Mouse (Mus musculus) neural tube, embryonic 14.5 days (tissue): Measurements from ENCODE around the gene Zbtb3. TPM values are rescaled to one million over a fixed set of nuclear protein-coding genes. Genes with fewer than 3 reads are reported as not detected.

Source experiments
- ATAC-seq: fragments of 200-750 bp; cut with Nextera tagmentation; 2 replicates; pipeline ENCODE4 v1.8.0; 2017; ENCODE audit warnings: low read depth, mild to moderate bottlenecking, moderate TSS enrichment, moderate library complexity
- H3K27ac ChIP-seq: fragments of 300-500 bp; sonication (generic); 2 replicates; pipeline ENCODE4 v1.5.1; 2014; ENCODE audit warnings: low read depth, mild to moderate bottlenecking, control low read depth, low read length, moderate library complexity, mixed read lengths
- H3K27me3 ChIP-seq: fragments of 300-500 bp; sonication (generic); 2 replicates; pipeline ENCODE4 v1.6.1; 2014; ENCODE audit warnings: low read length; ENCODE audit not compliant: control insufficient read depth, insufficient read depth
- H3K36me3 ChIP-seq: fragments of 300-500 bp; sonication (generic); 2 replicates; pipeline ENCODE4 v1.6.1; 2014; ENCODE audit warnings: low read length, mixed read lengths; ENCODE audit not compliant: control insufficient read depth, insufficient read depth
- H3K4me1 ChIP-seq: fragments of 300-500 bp; sonication (generic); 2 replicates; pipeline ENCODE4 v1.6.1; 2014; ENCODE audit warnings: low read length; ENCODE audit not compliant: control insufficient read depth, insufficient read depth
- H3K4me2 ChIP-seq: fragments of 300-500 bp; sonication (generic); 2 replicates; pipeline ENCODE4 v1.6.1; 2014; ENCODE audit warnings: mild to moderate bottlenecking, low read depth, low read length, control low read depth
- H3K4me3 ChIP-seq: fragments of 300-500 bp; sonication (generic); 2 replicates; pipeline ENCODE4 v1.5.1; 2014; ENCODE audit warnings: low read depth, low read length, control low read depth, mixed read lengths
- H3K9ac ChIP-seq: fragments of 300-500 bp; sonication (generic); replicated peaks from 2 replicates; pipeline ENCODE4 v1.6.1; 2014; ENCODE audit warnings: low read depth, mild to moderate bottlenecking, control low read depth, low read length, mixed read lengths
- H3K9me3 ChIP-seq: fragments of 300-500 bp; sonication (generic); 2 replicates; pipeline ENCODE4 v1.6.1; 2016; ENCODE audit warnings: low read length; ENCODE audit not compliant: control insufficient read depth
- WGBS: fragments of 180-500 bp; shearing (Covaris S2); extraction: QIAGEN DNeasy Blood & Tissue Kit; methylation state at CpG from one replicate; pipeline ENCODE4 v1.1.7; 2014; 5-methylcytosine and 5-hydroxymethylcytosine counted together
- polyA plus RNA-seq: library from polyadenylated mRNA; unstranded; fragments of >200 nt; fragmentation: Nextera tagmentation; extraction: Ambion mirVana; gene quantifications from 2 replicates; pipeline ENCODE4 v1.2.1, GENCODE M21; 2014

Zbtb3 gene
- polyA plus RNA-seq, 1 experiment from 2014 or later = 7.1 TPM

DNA sequence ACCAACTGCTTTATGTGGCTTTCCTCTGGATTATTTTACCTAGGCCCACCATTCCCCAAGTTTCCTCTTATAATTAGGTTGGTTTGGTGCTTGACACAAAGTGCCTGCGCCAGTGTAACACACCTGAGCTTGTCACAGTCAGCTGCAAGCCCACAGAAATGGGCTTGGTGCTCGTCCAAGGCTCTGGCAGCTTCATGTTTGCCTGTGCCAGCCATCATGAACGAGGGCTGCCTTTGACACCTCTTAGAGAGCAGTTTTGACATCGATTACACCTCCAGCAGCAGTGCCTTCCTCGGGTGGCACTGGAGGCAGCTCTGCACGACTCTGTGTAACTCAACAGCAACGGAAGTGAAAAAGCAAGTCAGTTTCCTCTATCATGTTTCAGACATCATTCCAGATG lies 12.2 kb upstream of the Zbtb3 start:
- no peak overlapping the region for H3K9ac ChIP-seq
- ATAC-seq = no peak
- no peak overlapping the region for H3K4me2 ChIP-seq
- H3K9me3 ChIP-seq = no peaks in the 10 kb centered on the region
- H3K36me3 ChIP-seq = peaks cover 16% of the 10 kb centered on the region
- H3K4me1 ChIP-seq = peaks cover 10% of the 10 kb centered on the region; the same call in 1 of the 2 replicates
- no peak overlapping the region for H3K27ac ChIP-seq
- H3K27me3 ChIP-seq = no peaks in the 10 kb centered on the region
- H3K4me3 ChIP-seq = no peak overlapping the region
- WGBS = 86% methylated on average over 7 of the region's 7 CpGs

DNA sequence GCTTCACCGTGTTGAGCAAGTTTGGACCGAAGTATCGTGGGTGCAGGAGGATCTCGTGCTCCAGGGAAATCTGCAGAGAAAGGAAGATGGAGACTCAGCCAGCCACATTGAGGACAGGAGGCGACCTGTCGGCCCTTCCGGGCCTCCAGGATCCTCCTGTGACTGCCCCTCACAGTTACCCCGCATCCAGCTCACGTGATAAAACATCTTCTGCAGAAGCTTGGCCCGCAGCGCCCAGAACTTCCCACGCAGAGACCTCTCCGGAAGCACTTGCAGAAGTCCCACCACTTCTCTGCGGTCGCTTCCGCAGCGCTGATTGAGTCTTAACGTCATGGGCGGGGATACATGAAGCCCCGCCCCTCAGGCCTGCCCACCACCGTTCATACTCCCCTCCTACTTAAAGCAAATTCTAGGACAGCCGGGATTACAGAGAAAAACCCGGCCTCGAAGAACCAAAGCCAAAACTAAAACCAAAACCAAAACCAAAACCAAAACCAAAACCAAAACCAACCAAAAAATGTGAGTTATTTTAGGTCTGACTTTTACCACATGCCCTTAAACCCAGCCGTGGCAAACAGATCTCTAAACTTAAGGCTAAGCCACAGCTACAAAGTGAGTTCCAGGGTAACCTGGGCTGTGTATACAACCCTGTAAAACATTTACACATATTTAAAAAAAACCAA lies 4.0 kb upstream of the Zbtb3 start, which contains the start of gene Polr2g:
Gene Polr2g (minus strand): TSS at position 314 of the 683 bp plus-strand sequence.
- peaks cover 12% of the 10 kb centered on the region for H3K36me3 ChIP-seq
- H3K27me3 ChIP-seq = no peaks in the 10 kb centered on the region
- H3K4me3 ChIP-seq = peak within 1 kb of the TSS; percentile 77
- H3K9me3 ChIP-seq = no peaks in the 10 kb centered on the region
- H3K9ac ChIP-seq = peak within 1 kb of the TSS; percentile 63
- WGBS = 1% methylated on average over 25 of the region's 25 CpGs
- no peak within 1 kb of the TSS for H3K27ac ChIP-seq
- peak within 1 kb of the TSS; percentile 95 for H3K4me2 ChIP-seq
- peak; percentile 71 for ATAC-seq
- peaks cover 15% of the 10 kb centered on the region; the same call in 1 of the 2 replicates for H3K4me1 ChIP-seq

DNA sequence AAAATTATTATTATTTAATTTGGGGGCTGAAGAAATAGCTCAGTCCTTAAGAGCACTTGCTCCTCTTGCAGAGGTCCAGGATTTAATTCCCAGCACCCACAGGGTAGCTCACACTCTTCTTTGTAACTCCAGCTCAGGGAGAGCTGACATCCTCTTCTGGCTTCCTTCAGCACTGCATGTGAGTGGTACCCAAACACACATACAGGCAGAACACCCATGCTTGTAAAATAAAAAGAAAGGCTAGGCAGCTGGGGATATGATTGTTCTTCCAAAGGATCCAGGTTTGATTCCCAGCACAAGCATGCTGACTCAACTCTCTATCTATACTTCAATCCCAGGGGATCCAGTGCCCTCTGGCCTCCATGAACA lies 3.4 kb upstream of the Zbtb3 start:
- Histone ChIP-seq H3K27me3 (no peaks in the 10 kb centered on the region), H3K27ac (no peak overlapping the region), H3K36me3 (peaks cover 7% of the 10 kb centered on the region), H3K9me3 (no peaks in the 10 kb centered on the region), H3K4me2 (peak overlapping the region; percentile 95; the same call in 1 of the 2 replicates), H3K4me3 (no peak overlapping the region), H3K4me1 (peaks cover 15% of the 10 kb centered on the region; the same call in 1 of the 2 replicates), H3K9ac (no peak overlapping the region; the same call in 1 of the 2 replicates)
- ATAC-seq = no peak

DNA sequence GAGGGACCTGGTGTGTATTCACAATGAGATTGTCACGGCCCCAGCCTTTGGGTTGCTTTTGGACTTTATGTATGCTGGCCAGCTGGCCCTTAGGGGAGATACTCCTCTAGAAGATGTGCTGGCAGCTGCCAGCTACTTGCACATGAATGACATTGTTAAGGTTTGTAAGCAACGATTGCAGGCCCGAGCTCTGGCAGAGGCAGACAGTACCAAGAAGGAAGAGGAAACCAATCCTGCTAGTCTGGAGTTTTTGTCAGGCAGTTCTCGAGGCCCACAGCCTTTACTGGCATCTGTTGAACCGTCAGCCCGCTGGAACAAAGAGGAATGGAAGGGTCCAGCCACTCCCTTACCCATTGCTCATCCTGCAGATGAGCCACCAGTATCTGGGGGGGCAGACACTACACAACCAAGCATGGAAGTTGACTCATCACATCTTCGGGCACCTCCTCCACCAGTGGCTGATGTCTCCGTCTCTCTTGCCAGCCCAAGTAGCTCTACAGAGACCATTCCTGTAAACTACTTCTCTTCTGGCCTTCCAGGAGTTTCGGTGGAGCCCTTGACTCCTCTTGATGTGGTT lies 937 bp downstream of the Zbtb3 start:
- no peak overlapping the region for H3K9ac ChIP-seq
- H3K4me3 ChIP-seq = no peak overlapping the region
- peak overlapping the region; percentile 77 for H3K27ac ChIP-seq
- H3K4me1 ChIP-seq = peaks cover 6% of the 10 kb centered on the region; the same call in 1 of the 2 replicates
- no peak for ATAC-seq
- H3K36me3 ChIP-seq = peaks cover 11% of the 10 kb centered on the region; the same call in 1 of the 2 replicates
- H3K9me3 ChIP-seq = no peaks in the 10 kb centered on the region
- H3K27me3 ChIP-seq = no peaks in the 10 kb centered on the region
- H3K4me2 ChIP-seq = peak overlapping the region; percentile 86
- WGBS = 89% methylated on average over 9 of the region's 9 CpGs

GRCm38 (mm10) chr19:8803879-8804660 lies 1.7 kb downstream of the Zbtb3 start:
- Histone ChIP-seq H3K9me3 (no peaks in the 10 kb centered on the region), H3K36me3 (peaks cover 11% of the 10 kb centered on the region; the same call in 1 of the 2 replicates), H3K27ac (no peak overlapping the region), H3K27me3 (no peaks in the 10 kb centered on the region), H3K4me2 (no peak overlapping the region), H3K4me3 (no peak overlapping the region), H3K9ac (no peak overlapping the region), H3K4me1 (peaks cover 6% of the 10 kb centered on the region; the same call in 1 of the 2 replicates)
- 93% methylated on average over 11 of the region's 11 CpGs for WGBS
- no peak for ATAC-seq

GRCm38 (mm10) chr19:8806810-8807209 lies 4.5 kb downstream of the Zbtb3 start:
- Histone ChIP-seq H3K36me3 (peaks cover 24% of the 10 kb centered on the region; the same call in 1 of the 2 replicates), H3K27me3 (no peaks in the 10 kb centered on the region), H3K4me1 (peaks cover 6% of the 10 kb centered on the region; the same call in 1 of the 2 replicates), H3K9me3 (no peaks in the 10 kb centered on the region), H3K4me2 (no peak overlapping the region), H3K27ac (no peak overlapping the region), H3K4me3 (no peak overlapping the region), H3K9ac (no peak overlapping the region)
- WGBS = 98% methylated on average over 5 of the region's 5 CpGs
- ATAC-seq = no peak

GRCm38 (mm10) chr19:8815812-8816211 lies 13.5 kb downstream of the Zbtb3 start:
- Histone ChIP-seq H3K36me3 (peaks cover 29% of the 10 kb centered on the region), H3K4me1 (peaks cover 29% of the 10 kb centered on the region), H3K27me3 (no peaks in the 10 kb centered on the region), H3K9ac (no peak overlapping the region), H3K27ac (no peak overlapping the region), H3K9me3 (no peaks in the 10 kb centered on the region), H3K4me2 (0 out of 2 replicates have a peak overlapping the region, but pooled peaks have one; percentile 11), H3K4me3 (no peak overlapping the region)
- ATAC-seq = no peak
- 63% methylated on average over 11 of the region's 11 CpGs for WGBS

- peaks cover 37% of the 10 kb centered on the region for H3K4me1 ChIP-seq
- peaks cover 22% of the 10 kb centered on the region for H3K36me3 ChIP-seq
- no peak overlapping the region for H3K27ac ChIP-seq
- no peak overlapping the region for H3K4me3 ChIP-seq
- no peak for ATAC-seq
- peak overlapping the region; percentile 7; the same call in 1 of the 2 replicates for H3K4me2 ChIP-seq
- no peaks in the 10 kb centered on the region for H3K27me3 ChIP-seq
- no peak overlapping the region for H3K9ac ChIP-seq
- WGBS = 84% methylated on average over 3 of the region's 3 CpGs
- H3K9me3 ChIP-seq = no peaks in the 10 kb centered on the region
Observed at GRCm38 (mm10) chr19:8817001-8817400, 14.6 kb downstream of the Zbtb3 start.
